Mouse (Mus musculus): ENCODE results near the gene Lnpep.

GRCm38 (mm10) chr17:17516384-17517016 is 108.3 kb downstream of the Lnpep start:
- TF ChIP-seq ZC3H11A (IDR thresholded peaks at IDR 0.05; ENCODE audit: low read depth, low read length), result no peak
- no peak for TF ChIP-seq USF2 (conservative IDR thresholded peaks at IDR 0.05; ENCODE audit: low read depth, low read length)
- TF ChIP-seq POLR2AphosphoS2 (IDR thresholded peaks at IDR 0.05; ENCODE audit: low read depth, low read length), result no peak
- no peak for TF ChIP-seq POLR2A (IDR thresholded peaks at IDR 0.05; ENCODE audit: low read depth, low read length)
- no peak for TF ChIP-seq CTCF (conservative IDR thresholded peaks at IDR 0.05 in 1 of 2, IDR thresholded peaks at IDR 0.05 in 1 of 2; ENCODE audit: low read depth in 2 of 2, low read length in 2 of 2)
- no peak for TF ChIP-seq TBP (conservative IDR thresholded peaks at IDR 0.05; ENCODE audit: low read depth, low read length)
- TF ChIP-seq E2F4 (IDR thresholded peaks at IDR 0.05; ENCODE audit: insufficient replicate concordance, low read depth, low read length), result no peak
- no peak for TF ChIP-seq HCFC1 (IDR thresholded peaks at IDR 0.05; ENCODE audit: low read depth, low read length)
- peak; percentile 65; the same call in 1 of the 2 replicates for TF ChIP-seq IRF4 (IDR thresholded peaks at IDR 0.05; ENCODE audit: low read depth, low read length)
